Mouse (Mus musculus) limb, embryonic 14.5 days (tissue): Measurements from ENCODE around the gene a. TPM values are rescaled to one million over a fixed set of nuclear protein-coding genes. Genes with fewer than 3 reads are reported as not detected.

ENCODE experiments used
- ATAC-seq: fragments of 200-750 bp; cut with Nextera tagmentation; 2 replicates; pipeline ENCODE4 v1.8.0; 2017; ENCODE audit warnings: low read depth, moderate number of reproducible peaks, moderate TSS enrichment; ENCODE audit not compliant: low FRiP score
- DNase-seq: peaks from one replicate; pipeline ENCODE4 v3.0.0-alpha.2; 2015; ENCODE audit warnings: low spot score
- H3K27ac ChIP-seq: fragments of 300-500 bp; sonication (generic); replicated peaks from 2 replicates; pipeline ENCODE4 v1.5.1; 2014; ENCODE audit warnings: low read depth, mild to moderate bottlenecking, low read length, moderate library complexity, mixed read lengths
- H3K27me3 ChIP-seq: fragments of 300-500 bp; sonication (generic); 2 replicates; pipeline ENCODE4 v1.6.1; 2014; ENCODE audit warnings: low read length, mixed read lengths; ENCODE audit not compliant: control insufficient read depth, insufficient read depth
- H3K36me3 ChIP-seq: fragments of 300-500 bp; sonication (generic); 2 replicates; pipeline ENCODE4 v1.6.1; 2014; ENCODE audit warnings: mild to moderate bottlenecking, low read length, moderate library complexity, mixed read lengths; ENCODE audit not compliant: control insufficient read depth, insufficient read depth
- H3K4me1 ChIP-seq: fragments of 300-500 bp; sonication (generic); 2 replicates; pipeline ENCODE4 v1.6.1; 2014; ENCODE audit warnings: antibody characterized with exemption, low read length, mixed read lengths; ENCODE audit not compliant: control insufficient read depth, insufficient read depth
- H3K4me2 ChIP-seq: fragments of 300-500 bp; sonication (generic); replicated peaks from 2 replicates; pipeline ENCODE4 v1.6.1; 2014; ENCODE audit warnings: low read depth, mild to moderate bottlenecking, low read length, moderate library complexity; ENCODE audit not compliant: severe bottlenecking
- H3K4me3 ChIP-seq: fragments of 300-500 bp; sonication (generic); replicated peaks from 2 replicates; pipeline ENCODE4 v1.5.1; 2014; ENCODE audit warnings: low read length
- H3K9ac ChIP-seq: fragments of 300-500 bp; sonication (generic); 2 replicates; pipeline ENCODE4 v1.6.1; 2014; ENCODE audit warnings: mild to moderate bottlenecking, low read depth, low read length, moderate library complexity; ENCODE audit not compliant: severe bottlenecking
- H3K9me3 ChIP-seq: fragments of 300-500 bp; sonication (generic); 2 replicates; pipeline ENCODE4 v1.6.1; 2016; ENCODE audit warnings: low read length; ENCODE audit not compliant: control insufficient read depth
- POLR2A ChIP-seq: fragments of 200-500 bp; IDR thresholded peaks from 2 replicates; pipeline ENCODE4 v1.8.0; 2012; ENCODE audit warnings: inconsistent platforms, mild to moderate bottlenecking, moderate library complexity, borderline replicate concordance; ENCODE audit not compliant: insufficient read depth, insufficient read length; ENCODE audit errors: extremely low read depth
- WGBS: fragments of 180-500 bp; shearing (Covaris S2); extraction: QIAGEN DNeasy Blood & Tissue Kit; methylation state at CpG from one replicate; pipeline ENCODE4 v1.1.7; 2014; 5-methylcytosine and 5-hydroxymethylcytosine counted together
- polyA plus RNA-seq, 2 experiments: library from polyadenylated mRNA; depleted of rRNA in 1 of 2; stranded (reverse) in 1 of 2; unstranded in 1 of 2; fragments of >200 nt; fragmentation: Nextera tagmentation in 1 of 2; extraction: Ambion mirVana in 1 of 2; gene quantifications; 2 replicates each; pipeline versions ENCODE4 v1.2.1 to v1.2.3; 2012 to 2014

Gene a
- polyA plus RNA-seq, 2 experiments = 19.9 to 54.5 TPM

GRCm38 (mm10) chr2:155039956-155040355 is 248.8 kb downstream of the a start:
- H3K27me3 ChIP-seq = no peaks in the 10 kb centered on the region
- no peak for ATAC-seq
- no peak overlapping the region for H3K4me3 ChIP-seq
- TF ChIP-seq POLR2A = no peak
- H3K9ac ChIP-seq = no peak overlapping the region
- H3K4me2 ChIP-seq = no peak overlapping the region
- H3K4me1 ChIP-seq = no peaks in the 10 kb centered on the region
- no peak overlapping the region for H3K27ac ChIP-seq
- WGBS = 68% methylated on average over 4 of the region's 4 CpGs
- no peak for DNase-seq
- H3K9me3 ChIP-seq = no peaks in the 10 kb centered on the region
- H3K36me3 ChIP-seq = no peaks in the 10 kb centered on the region

DNA sequence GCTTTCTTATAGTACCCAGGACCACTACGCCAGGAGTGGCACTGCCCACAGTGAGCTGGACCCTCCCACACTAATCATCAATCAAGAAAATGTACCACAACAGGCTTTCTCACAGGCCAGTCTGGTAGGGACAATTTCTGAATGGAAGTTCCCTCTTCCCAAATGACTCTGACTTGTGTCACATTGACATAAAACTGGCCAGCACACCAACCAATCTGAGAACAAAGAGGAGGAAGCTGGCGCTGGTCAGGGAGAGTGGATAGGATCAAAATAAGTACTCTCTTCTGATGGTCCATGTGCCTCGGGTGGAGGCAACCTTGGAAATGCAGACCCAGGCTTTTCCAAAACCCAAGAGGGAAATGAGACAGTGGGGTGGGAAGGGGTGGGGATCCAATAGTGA is 253.3 kb downstream of the a start:
- no peak for ATAC-seq
- no peak overlapping the region for H3K9ac ChIP-seq
- H3K36me3 ChIP-seq = no peaks in the 10 kb centered on the region
- H3K4me3 ChIP-seq = no peak overlapping the region
- H3K4me2 ChIP-seq = no peak overlapping the region
- DNase-seq = no peak
- no peaks in the 10 kb centered on the region for H3K27me3 ChIP-seq
- 0 out of 2 replicates have a peak, but pooled peaks cover 4% of the 10 kb centered on the region for H3K4me1 ChIP-seq
- no peak for TF ChIP-seq POLR2A
- no peaks in the 10 kb centered on the region for H3K9me3 ChIP-seq
- H3K27ac ChIP-seq = no peak overlapping the region
- WGBS = 58% methylated on average over 3 of the region's 3 CpGs

- DNase-seq = no peak
- TF ChIP-seq POLR2A = no peak
- ATAC-seq = no peak
- Histone ChIP-seq H3K4me1 (peaks cover 6% of the 10 kb centered on the region; the same call in 1 of the 2 replicates), H3K9ac (no peak overlapping the region), H3K36me3 (no peaks in the 10 kb centered on the region), H3K27me3 (no peaks in the 10 kb centered on the region), H3K9me3 (no peaks in the 10 kb centered on the region), H3K27ac (no peak overlapping the region), H3K4me2 (no peak overlapping the region), H3K4me3 (no peak overlapping the region)
- 70% methylated on average over 3 of the region's 3 CpGs for WGBS
Observed at GRCm38 (mm10) chr2:155045075-155045474, 253.9 kb downstream of the a start.

DNA sequence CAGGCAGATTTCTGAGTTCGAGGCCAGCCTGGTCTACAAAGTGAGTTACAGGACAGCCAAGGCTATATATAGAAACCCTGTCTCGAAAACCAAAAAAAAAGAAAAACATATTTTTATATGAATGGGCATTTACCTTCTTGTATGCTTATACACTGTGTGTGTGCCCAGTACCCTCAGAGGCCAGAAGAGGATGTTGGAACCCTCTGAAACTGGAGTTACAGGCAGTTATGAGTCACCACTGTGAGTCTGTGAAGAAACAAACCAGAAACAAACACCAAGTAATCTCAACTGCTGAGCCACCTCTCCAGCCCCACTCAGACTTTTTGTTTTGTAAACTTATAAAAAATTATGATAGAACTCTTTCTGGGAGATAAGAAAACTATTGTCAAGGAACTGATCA is 255.6 kb downstream of the a start:
- no peak for ATAC-seq

GRCm38 (mm10) chr2:155047452-155048178 is 256.4 kb downstream of the a start:
- Histone ChIP-seq H3K9ac (peak overlapping the region; percentile 4; the same call in 1 of the 2 replicates), H3K9me3 (no peaks in the 10 kb centered on the region), H3K36me3 (no peaks in the 10 kb centered on the region), H3K4me3 (peak overlapping the region; percentile 17), H3K27me3 (no peaks in the 10 kb centered on the region), H3K4me2 (peak overlapping the region; percentile 36), H3K27ac (peak overlapping the region; percentile 58; the same call in 1 of the 2 replicates), H3K4me1 (peaks cover 9% of the 10 kb centered on the region; the same call in 1 of the 2 replicates)
- DNase-seq (peak; percentile 48), ATAC-seq (no peak)
- no peak for TF ChIP-seq POLR2A
- WGBS = 19% methylated on average over 7 of the region's 7 CpGs

More for the DNA sequence above, 255.6 kb downstream of the a start:
- Histone ChIP-seq H3K36me3 (no peaks in the 10 kb centered on the region), H3K27me3 (no peaks in the 10 kb centered on the region), H3K4me2 (no peak overlapping the region), H3K4me1 (peaks cover 9% of the 10 kb centered on the region; the same call in 1 of the 2 replicates), H3K4me3 (no peak overlapping the region), H3K27ac (no peak overlapping the region), H3K9ac (no peak overlapping the region), H3K9me3 (no peaks in the 10 kb centered on the region)
- DNase-seq = no peak
- TF ChIP-seq POLR2A = no peak
- 91% methylated on average over 2 of the region's 2 CpGs for WGBS

GRCm38 (mm10) chr2:155050108-155050503 is 258.9 kb downstream of the a start:
- 27% methylated on average over 5 of the region's 5 CpGs for WGBS
- Histone ChIP-seq H3K4me2 (peak overlapping the region; percentile 67), H3K9me3 (no peaks in the 10 kb centered on the region), H3K36me3 (no peaks in the 10 kb centered on the region), H3K4me3 (peak overlapping the region; percentile 45), H3K9ac (peak overlapping the region; percentile 57), H3K27ac (no peak overlapping the region), H3K27me3 (no peaks in the 10 kb centered on the region), H3K4me1 (peaks cover 9% of the 10 kb centered on the region; the same call in 1 of the 2 replicates)
- TF ChIP-seq POLR2A = no peak
- DNase-seq (no peak), ATAC-seq (no peak)
